Mouse (Mus musculus) testis, adult 2 months (tissue): ENCODE results near the gene Ttf1.

Source experiments
- CTCF ChIP-seq: fragments of 200-500 bp; IDR thresholded peaks from 2 replicates; pipeline ENCODE4 v1.5.1; 2012; ENCODE audit warnings: low read depth, mild to moderate bottlenecking, inconsistent platforms, low read length, moderate library complexity; ENCODE audit not compliant: control insufficient read depth, insufficient read depth, insufficient replicate concordance
- POLR2A ChIP-seq: fragments of 200-500 bp; IDR thresholded peaks from 2 replicates; pipeline ENCODE4 v1.6.1; 2012; ENCODE audit warnings: low read depth, mild to moderate bottlenecking, inconsistent platforms, low read length, moderate library complexity; ENCODE audit not compliant: control insufficient read depth

DNA sequence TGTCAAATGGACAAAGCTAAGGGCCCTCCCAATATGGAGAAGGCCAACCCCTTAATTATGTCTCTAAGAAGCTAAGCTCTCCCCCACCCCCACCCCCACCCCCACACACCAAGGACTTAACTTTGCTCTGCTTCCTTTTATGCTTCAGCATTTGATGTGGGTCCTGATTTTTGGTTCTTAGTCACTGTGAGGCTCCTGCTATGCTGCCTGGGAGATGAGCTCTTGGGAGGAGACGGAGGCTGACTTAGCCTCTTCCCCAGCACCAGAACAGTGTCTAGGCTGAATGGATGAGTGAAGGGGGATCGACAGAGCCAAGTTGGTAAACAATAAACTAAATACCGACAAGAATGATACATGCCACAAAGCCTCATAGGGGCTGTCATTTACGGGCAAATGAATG lies 36.7 kb downstream of the Ttf1 start:
- TF ChIP-seq POLR2A, result no peak
- TF ChIP-seq CTCF, result no peak
